Mouse (Mus musculus) hindbrain, embryonic 10.5 days (tissue): Measurements from ENCODE around the gene C1qtnf1. TPM values are rescaled to one million over a fixed set of nuclear protein-coding genes. Genes with fewer than 3 reads are reported as not detected.

Experiments
- DNase-seq: peaks from one replicate; pipeline ENCODE4 v3.0.0-alpha.2; 2017; ENCODE audit warnings: low spot score
- H3K27ac ChIP-seq: fragments of 300-500 bp; sonication (generic); 2 replicates; pipeline ENCODE4 v1.5.1; 2016; ENCODE audit warnings: mild to moderate bottlenecking, moderate library complexity
- H3K27me3 ChIP-seq: fragments of 300-500 bp; sonication (generic); 2 replicates; pipeline ENCODE4 v1.6.1; 2016; ENCODE audit warnings: mild to moderate bottlenecking; ENCODE audit not compliant: poor library complexity, insufficient read depth, severe bottlenecking
- H3K36me3 ChIP-seq: fragments of 300-500 bp; sonication (generic); 2 replicates; pipeline ENCODE4 v1.6.1; 2016; ENCODE audit warnings: mild to moderate bottlenecking, moderate library complexity
- H3K4me1 ChIP-seq: fragments of 300-500 bp; sonication (generic); replicated peaks from 2 replicates; pipeline ENCODE4 v1.6.1; 2016; ENCODE audit warnings: mild to moderate bottlenecking
- H3K4me3 ChIP-seq: fragments of 300-500 bp; sonication (generic); 2 replicates; pipeline ENCODE4 v1.5.1; 2016; ENCODE audit warnings: mild to moderate bottlenecking, moderate library complexity
- H3K9me3 ChIP-seq: fragments of 300-500 bp; sonication (generic); 2 replicates; pipeline ENCODE4 v1.6.1; 2016; ENCODE audit warnings: mild to moderate bottlenecking, moderate library complexity
- WGBS: fragments of 180-500 bp; shearing (Covaris S2); methylation state at CpG from one replicate; pipeline ENCODE4 v1.1.7; 2016; 5-methylcytosine and 5-hydroxymethylcytosine counted together
- polyA plus RNA-seq: library from polyadenylated mRNA; unstranded; fragments of >200 nt; fragmentation: Nextera tagmentation; extraction: Ambion mirVana; gene quantifications from 2 replicates; pipeline ENCODE4 v1.2.1, GENCODE M21; 2016

C1qtnf1 gene
- polyA plus RNA-seq, 1 experiment from 2014 or later: 1.8 TPM

DNA sequence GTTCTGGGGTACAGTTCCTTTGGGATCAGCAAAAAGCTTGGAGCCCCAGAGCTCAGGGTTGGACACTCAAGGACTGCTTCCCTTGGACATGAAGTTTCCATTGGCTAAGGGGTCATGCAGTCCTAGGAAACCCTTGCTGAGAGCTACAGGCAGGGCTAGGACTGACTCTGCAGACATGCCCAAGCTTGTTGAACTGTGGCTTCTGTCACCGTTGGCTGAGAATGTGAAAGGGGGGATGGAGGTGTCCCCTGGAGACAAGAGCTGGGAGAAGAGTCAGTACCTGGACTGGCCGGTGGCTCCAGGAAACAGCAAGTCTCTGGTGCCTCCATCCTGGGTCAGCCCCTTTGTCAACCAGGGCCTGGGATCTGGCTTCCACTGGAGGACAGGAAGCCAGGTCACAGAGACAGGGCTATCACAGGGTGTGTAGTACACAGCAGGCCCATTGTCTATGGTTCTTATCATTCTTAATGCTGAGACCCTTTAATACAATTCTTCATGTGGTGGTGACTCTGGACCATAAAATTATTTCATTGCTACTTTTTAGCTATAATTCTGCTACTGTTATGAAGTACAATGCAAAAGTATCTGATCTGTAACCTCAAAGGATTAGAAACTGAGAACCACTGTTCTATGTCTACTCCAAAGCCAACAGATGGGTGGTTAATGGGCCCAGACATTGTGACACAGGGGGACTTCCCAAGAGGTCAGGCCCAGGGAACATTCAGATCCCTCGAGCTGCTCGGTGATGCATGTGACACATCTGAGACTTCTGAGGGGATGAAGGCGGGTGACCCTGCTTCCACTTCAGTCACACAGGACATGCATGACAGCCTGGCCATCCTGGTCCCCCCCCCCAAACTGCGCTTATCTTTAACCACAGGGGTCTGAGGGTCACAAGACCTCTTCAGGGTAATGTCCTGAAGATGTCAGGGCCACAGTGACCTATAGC is 23.8 kb upstream of the C1qtnf1 start:
- Histone ChIP-seq H3K27me3 (no peaks in the 10 kb centered on the region), H3K9me3 (no peaks in the 10 kb centered on the region), H3K27ac (no peak overlapping the region; the same call in 1 of the 2 replicates), H3K4me3 (no peak overlapping the region), H3K4me1 (peaks cover 44% of the 10 kb centered on the region), H3K36me3 (peaks cover 43% of the 10 kb centered on the region)
- 62% methylated on average over 6 of the region's 6 CpGs for WGBS
- no peak for DNase-seq

DNA sequence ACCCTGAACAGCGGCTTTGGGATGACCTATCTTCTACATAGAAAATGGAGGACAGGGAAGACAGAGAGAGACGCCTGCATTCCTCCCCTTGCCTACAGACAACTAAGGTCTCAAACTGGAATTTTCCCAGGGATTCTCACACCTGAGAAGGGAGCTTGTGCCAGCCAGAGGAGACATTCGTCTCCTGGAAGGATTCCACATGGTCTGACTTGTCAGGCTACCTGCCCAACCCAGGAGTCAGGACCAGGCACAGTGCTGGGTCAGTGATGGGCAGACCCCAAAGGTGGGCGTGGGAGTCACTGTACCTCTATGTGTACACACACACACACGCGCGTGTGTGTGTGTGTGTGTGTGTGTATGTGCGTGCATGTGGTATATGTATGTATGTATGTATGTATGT is 22.7 kb upstream of the C1qtnf1 start:
- Histone ChIP-seq H3K36me3 (peaks cover 54% of the 10 kb centered on the region), H3K4me3 (no peak overlapping the region)
- WGBS: 96% methylated on average over 8 of the region's 8 CpGs

DNA sequence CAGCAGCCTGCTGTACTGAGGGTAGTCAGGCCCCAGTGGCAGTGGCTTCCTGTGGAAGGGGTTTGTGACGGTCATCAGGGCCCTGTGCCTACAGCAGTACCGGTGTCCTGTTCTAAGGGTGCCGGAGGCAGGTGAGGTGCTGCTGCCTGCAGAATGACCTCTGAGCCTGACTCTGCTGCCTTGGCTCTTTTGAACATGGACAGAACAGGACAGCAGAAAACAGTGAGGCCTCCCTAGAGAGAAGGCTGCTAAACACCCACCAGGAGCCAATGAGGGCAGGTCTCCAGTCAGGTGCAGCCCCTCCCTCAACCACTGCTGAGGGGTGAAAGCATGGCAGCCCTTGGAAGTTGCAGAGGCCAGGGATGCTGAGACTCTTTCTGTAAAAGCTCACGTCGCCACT is 21.5 kb upstream of the C1qtnf1 start:
- no peaks in the 10 kb centered on the region for H3K9me3 ChIP-seq
- no peak for DNase-seq
- H3K4me1 ChIP-seq: peaks cover 35% of the 10 kb centered on the region
- H3K27ac ChIP-seq: peak overlapping the region; percentile 50; the same call in 1 of the 2 replicates
- peaks cover 66% of the 10 kb centered on the region for H3K36me3 ChIP-seq
- H3K27me3 ChIP-seq: no peaks in the 10 kb centered on the region
- H3K4me3 ChIP-seq: no peak overlapping the region
- 92% methylated on average over 5 of the region's 5 CpGs for WGBS

More for the DNA sequence above, 22.7 kb upstream of the C1qtnf1 start:
- Histone ChIP-seq H3K27ac (no peak overlapping the region), H3K4me1 (peaks cover 41% of the 10 kb centered on the region), H3K27me3 (no peaks in the 10 kb centered on the region), H3K9me3 (no peaks in the 10 kb centered on the region)
- DNase-seq: no peak

DNA sequence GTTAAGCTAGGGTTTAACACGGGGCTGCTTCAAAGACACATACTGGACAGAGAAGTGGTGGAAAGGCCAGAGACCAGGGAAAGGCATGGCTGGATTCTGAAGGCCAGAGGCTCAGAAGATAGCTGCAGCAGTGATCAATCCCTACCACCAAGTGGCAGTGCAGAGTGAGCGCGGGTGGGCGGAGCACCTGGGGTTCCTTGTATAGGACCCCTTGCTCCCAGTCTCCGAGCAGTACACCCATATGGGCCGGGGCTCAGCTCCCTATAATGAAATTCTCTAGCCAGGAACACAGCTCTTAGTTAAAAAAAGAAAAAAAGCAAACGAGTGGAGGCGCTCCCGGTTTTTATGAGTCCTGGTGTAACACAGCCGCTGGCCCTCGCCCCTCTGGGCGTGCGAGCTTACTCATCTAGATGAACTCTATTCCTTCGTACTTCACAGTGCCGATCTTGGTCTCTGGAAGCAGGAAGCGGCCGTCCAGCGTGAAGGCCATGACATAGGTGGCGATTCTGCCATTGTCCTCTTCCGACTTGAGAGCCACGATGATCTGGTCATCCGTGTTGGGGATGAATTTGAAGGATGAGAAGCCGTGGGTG is 20.6 kb upstream of the C1qtnf1 start:
- H3K9me3 ChIP-seq: no peaks in the 10 kb centered on the region
- no peak overlapping the region for H3K4me3 ChIP-seq
- 85% methylated on average over 23 of the region's 23 CpGs for WGBS
- H3K4me1 ChIP-seq: peaks cover 27% of the 10 kb centered on the region
- no peak for DNase-seq
- no peaks in the 10 kb centered on the region for H3K27me3 ChIP-seq
- H3K27ac ChIP-seq: no peak overlapping the region
- H3K36me3 ChIP-seq: peaks cover 75% of the 10 kb centered on the region

DNA sequence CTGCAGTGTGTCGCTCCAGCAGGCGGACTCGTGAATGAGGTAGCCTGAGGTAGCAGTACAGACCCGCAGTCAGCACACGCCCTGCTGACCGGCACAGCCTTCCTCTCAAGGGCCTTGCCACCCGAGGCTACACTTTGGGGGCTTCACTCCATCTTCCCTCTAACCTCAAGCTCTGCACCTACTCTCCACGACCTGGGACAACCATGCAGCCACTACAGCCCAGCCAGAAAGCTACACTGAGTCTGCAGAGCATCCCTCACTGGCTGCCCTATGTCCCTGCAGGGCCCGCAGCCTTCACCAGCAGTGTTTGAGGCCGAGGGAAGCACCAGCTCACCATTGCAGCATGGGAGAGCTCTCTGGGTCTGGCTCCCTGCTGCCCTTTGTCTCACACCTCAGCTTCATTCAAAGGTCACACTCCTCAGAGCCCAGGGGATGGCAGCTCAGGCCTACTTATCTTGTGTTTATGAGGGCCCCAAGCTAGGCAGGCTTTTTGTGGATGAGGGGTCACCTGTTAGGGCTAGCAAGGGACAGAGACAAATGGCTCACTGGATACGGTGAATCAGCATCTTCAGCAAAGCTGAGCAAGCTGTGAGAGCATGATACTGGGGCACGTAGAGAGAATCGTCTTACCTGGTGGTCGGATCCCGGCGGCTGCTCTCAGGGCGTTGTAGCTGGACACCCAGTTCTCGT is 19.8 kb upstream of the C1qtnf1 start:
- Histone ChIP-seq H3K36me3 (peaks cover 79% of the 10 kb centered on the region), H3K27me3 (no peaks in the 10 kb centered on the region), H3K4me3 (no peak overlapping the region), H3K4me1 (peaks cover 27% of the 10 kb centered on the region), H3K27ac (no peak overlapping the region), H3K9me3 (no peaks in the 10 kb centered on the region)
- DNase-seq: no peak
- WGBS: 82% methylated on average over 18 of the region's 18 CpGs

DNA sequence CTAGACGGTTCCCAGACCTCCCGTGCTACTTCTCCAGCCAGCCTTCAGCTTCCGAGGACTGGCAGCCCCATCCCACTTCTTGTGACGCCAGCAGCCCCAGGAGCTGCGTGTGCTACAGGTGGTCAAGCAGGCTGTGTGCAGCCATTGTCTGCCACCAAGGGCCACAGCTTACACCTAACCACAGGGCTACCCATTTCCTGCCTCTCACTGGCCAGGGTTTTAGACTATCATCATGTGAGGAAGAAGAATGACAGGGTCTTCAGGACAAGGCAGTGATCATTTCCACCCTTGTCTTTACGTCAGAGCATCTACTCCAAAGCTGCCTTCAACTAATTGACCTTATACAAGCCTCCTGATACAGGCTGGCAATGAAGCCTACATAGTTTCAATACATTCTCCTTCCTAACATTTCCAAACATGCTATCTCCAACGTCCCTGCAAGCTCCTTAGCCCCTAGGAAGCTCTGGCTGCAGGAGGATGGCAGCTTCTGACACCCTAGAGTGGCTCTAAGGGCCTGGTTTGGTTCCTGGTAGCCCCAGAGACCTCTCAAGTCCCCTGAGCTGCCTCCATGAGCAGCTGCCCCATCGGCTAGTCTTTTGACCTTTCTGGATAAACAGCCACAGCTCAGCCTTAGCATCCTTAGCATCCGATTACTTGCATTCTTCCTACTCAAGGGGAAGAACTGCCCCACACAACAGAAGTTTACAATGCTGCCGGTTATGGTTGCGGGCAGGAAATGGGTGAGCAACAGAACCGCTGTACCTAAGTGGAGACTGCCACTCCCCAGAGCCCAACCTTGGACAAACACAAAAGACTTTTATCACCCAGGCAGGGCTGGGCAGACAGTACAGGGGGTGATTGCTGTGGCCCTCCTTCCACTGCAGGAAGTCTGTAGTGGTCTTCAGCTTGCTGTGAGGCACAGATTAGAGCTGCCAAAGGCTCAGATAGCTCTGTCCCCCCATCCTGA is 18.6 kb upstream of the C1qtnf1 start:
- peaks cover 89% of the 10 kb centered on the region for H3K36me3 ChIP-seq
- peaks cover 26% of the 10 kb centered on the region for H3K4me1 ChIP-seq
- no peaks in the 10 kb centered on the region for H3K9me3 ChIP-seq
- 87% methylated on average over 12 of the region's 12 CpGs for WGBS
- no peak for DNase-seq
- H3K27ac ChIP-seq: no peak overlapping the region
- no peaks in the 10 kb centered on the region for H3K27me3 ChIP-seq
- no peak overlapping the region for H3K4me3 ChIP-seq

DNA sequence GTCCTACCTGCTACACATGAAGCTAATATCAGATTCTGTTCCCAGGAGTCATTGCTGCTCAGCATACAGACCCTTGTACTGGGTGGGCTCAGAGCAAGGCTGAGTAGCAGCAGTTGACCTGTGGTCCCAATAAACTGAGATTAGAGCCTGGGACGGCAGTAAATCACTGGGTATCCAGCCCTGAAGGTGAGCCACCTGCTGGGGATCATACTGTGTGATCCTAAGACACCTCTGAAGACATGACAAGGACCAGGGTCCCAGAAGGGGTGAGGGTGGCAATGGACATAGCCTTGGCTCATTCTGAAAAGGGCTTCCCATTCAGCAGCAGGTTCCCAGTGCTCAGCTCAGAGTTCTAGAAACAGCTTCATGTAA is 17.9 kb upstream of the C1qtnf1 start:
- no peak for DNase-seq
- Histone ChIP-seq H3K27ac (no peak overlapping the region), H3K27me3 (no peaks in the 10 kb centered on the region), H3K4me1 (peaks cover 20% of the 10 kb centered on the region), H3K36me3 (peaks cover 94% of the 10 kb centered on the region), H3K9me3 (no peaks in the 10 kb centered on the region), H3K4me3 (no peak overlapping the region)
- 90% methylated on average over 1 of the region's 1 CpGs for WGBS

DNA sequence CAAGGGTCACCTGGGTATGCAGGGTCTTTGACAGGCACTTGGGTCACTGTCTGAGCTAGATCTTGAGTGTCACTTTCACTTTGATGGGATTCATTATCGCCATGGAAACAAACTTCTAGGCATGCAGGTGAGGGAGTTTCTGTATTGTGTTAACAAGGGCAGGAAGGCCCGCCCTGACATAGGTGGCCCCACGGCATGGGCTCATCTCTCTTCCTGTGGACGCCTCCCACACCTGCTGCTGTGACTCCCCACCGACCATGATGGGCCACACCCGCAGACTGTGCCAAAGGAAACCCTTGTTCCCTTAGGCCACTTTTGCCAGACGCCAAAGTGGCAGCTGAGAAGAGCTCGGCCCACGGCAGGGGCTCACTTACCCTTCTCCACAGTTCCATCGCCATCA is 17.5 kb upstream of the C1qtnf1 start:
- H3K36me3 ChIP-seq: peaks cover 94% of the 10 kb centered on the region
- H3K27ac ChIP-seq: no peak overlapping the region
- H3K4me3 ChIP-seq: no peak overlapping the region
- H3K9me3 ChIP-seq: no peaks in the 10 kb centered on the region
- no peak for DNase-seq
- H3K4me1 ChIP-seq: peaks cover 18% of the 10 kb centered on the region
- H3K27me3 ChIP-seq: no peaks in the 10 kb centered on the region
- 91% methylated on average over 10 of the region's 10 CpGs for WGBS

DNA sequence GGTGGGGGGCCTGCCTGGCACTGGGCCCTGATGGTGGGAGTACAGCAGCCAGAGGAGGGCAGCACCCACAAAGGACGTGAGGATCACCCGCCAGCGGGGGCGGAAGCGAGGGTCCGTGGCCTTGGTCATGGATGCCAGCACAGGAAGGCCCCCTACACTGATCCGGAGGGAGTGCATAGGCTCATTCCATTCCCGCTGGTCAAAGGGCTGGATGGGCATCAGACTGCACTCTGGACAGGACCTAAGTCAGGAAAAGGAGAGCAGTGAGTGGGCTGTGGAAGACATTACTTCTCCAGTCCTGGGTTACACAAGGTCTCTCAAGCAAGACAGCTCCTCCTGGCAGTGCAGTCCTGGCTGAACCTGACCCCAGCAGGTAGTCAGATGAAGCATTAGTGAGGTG is 16.7 kb upstream of the C1qtnf1 start:
- no peak for DNase-seq
- no peaks in the 10 kb centered on the region for H3K27me3 ChIP-seq
- H3K27ac ChIP-seq: no peak overlapping the region
- H3K9me3 ChIP-seq: no peaks in the 10 kb centered on the region
- 90% methylated on average over 8 of the region's 8 CpGs for WGBS
- peaks cover 94% of the 10 kb centered on the region for H3K36me3 ChIP-seq
- no peak overlapping the region for H3K4me3 ChIP-seq
- H3K4me1 ChIP-seq: peaks cover 12% of the 10 kb centered on the region

DNA sequence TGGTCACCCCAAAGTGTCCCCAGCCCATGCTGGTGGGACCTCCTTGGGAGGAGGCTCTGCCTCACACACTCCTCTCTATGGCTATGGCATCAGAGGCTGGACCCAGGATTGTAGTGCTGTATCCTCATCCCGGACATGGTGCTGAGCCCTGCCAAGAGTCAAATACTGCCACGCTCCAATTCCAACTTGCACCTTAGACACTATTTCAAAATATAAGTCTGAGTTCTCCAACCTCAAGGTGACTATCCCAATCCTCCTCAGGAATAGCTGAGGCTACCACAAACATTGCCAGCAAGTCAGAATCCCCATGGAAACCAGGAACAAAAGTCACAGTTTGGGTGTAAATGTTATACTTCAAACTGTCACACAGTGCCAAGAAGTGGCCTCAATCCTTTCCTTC is 15.4 kb upstream of the C1qtnf1 start:
- H3K27ac ChIP-seq: no peak overlapping the region
- peaks cover 16% of the 10 kb centered on the region for H3K4me1 ChIP-seq
- H3K9me3 ChIP-seq: no peaks in the 10 kb centered on the region
- DNase-seq: no peak
- no peak overlapping the region for H3K4me3 ChIP-seq
- H3K36me3 ChIP-seq: peaks cover 93% of the 10 kb centered on the region
- no peaks in the 10 kb centered on the region for H3K27me3 ChIP-seq
- 92% methylated on average over 2 of the region's 2 CpGs for WGBS

DNA sequence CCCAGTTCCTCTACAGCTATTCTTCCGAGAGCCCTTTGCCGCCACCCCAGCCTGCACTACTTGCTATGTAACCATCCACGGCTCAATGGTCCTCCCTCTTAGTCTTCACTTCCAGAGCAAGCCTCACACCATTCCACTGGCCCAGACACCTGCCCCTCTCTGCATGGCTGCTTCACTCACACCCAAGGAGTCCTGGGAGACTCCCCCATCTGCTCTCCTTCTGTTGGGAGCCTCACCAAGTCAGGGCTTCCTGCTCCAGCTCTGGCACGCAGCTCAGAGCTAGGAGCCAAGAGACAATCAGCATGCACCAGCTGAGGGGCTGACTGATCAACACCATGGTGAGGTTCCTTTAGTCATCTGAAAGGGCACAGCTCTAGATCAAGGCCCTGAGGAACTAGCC is 14.9 kb upstream of the C1qtnf1 start:
- WGBS: 94% methylated on average over 4 of the region's 4 CpGs
- Histone ChIP-seq H3K9me3 (no peaks in the 10 kb centered on the region), H3K27ac (no peak overlapping the region), H3K27me3 (no peaks in the 10 kb centered on the region), H3K36me3 (peaks cover 88% of the 10 kb centered on the region), H3K4me1 (peaks cover 20% of the 10 kb centered on the region), H3K4me3 (no peak overlapping the region)
- DNase-seq: no peak

DNA sequence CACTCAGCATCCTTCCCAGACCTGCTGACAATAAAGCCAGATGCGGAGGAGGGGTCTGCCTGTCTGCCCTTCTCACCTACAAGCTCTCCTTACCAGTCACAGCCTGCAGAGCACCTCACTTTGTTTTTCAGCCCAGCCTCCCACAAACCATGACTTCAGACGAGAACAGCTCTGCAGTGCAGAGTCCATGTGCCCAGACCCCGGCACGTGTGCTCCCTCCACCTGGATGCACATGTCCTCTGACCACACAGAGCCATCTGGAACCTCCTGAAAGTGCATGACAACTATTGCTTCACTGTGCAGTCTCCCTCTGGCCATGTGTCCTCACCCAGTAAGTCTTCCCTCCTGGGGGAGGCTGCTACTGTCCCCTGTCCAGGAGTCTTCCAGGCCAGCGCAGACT is 13.7 kb upstream of the C1qtnf1 start:
- Histone ChIP-seq H3K36me3 (peaks cover 76% of the 10 kb centered on the region), H3K4me1 (peaks cover 26% of the 10 kb centered on the region), H3K9me3 (no peaks in the 10 kb centered on the region), H3K27me3 (no peaks in the 10 kb centered on the region), H3K4me3 (no peak overlapping the region), H3K27ac (no peak overlapping the region)
- WGBS: 89% methylated on average over 5 of the region's 5 CpGs
- DNase-seq: no peak
